Mouse (Mus musculus) testis, postnatal 14 days (tissue): ENCODE results near the gene Spg7.
A peak's percentile ranks its signal among the peaks of the same experiment; 100 is the strongest.
"Not testable (repeated sequence)": the region's sequence is repeated elsewhere in the genome, so short reads cannot be mapped to it uniquely, and the experiment has no call there.

Source experiments
- DNase-seq: peaks from one replicate; pipeline ENCODE4 v3.0.0; 2021; ENCODE audit warnings: low spot score

Spg7 gene

GRCm38 (mm10) chr8:123062721-123063120, at the start of gene Spg7:
Gene Spg7 (plus strand): TSS chr8:123062942.
- no peak for DNase-seq

- no peak for DNase-seq
Observed at GRCm38 (mm10) chr8:123014429-123014828, 48.3 kb upstream of the Spg7 start.

GRCm38 (mm10) chr8:123015074-123015473, 47.7 kb upstream of the Spg7 start:
- DNase-seq: no peak

- no peak for DNase-seq
Observed at GRCm38 (mm10) chr8:123017143-123017542, 45.6 kb upstream of the Spg7 start.

GRCm38 (mm10) chr8:123018484-123019164, 44.1 kb upstream of the Spg7 start:
- DNase-seq: no peak

- DNase-seq: no peak
Observed at GRCm38 (mm10) chr8:123020084-123020483, 42.7 kb upstream of the Spg7 start.

GRCm38 (mm10) chr8:123020859-123021258, 41.9 kb upstream of the Spg7 start:
- DNase-seq: no peak

GRCm38 (mm10) chr8:123021259-123021658, 41.5 kb upstream of the Spg7 start:
- peak; percentile 71 for DNase-seq

- DNase-seq: no peak
Observed at GRCm38 (mm10) chr8:123022727-123023126, 40.0 kb upstream of the Spg7 start.

- no peak for DNase-seq
Observed at GRCm38 (mm10) chr8:123024226-123024625, 38.5 kb upstream of the Spg7 start.

GRCm38 (mm10) chr8:123025951-123026351, 36.8 kb upstream of the Spg7 start:
- no peak for DNase-seq

GRCm38 (mm10) chr8:123027786-123028185, 35.0 kb upstream of the Spg7 start:
- DNase-seq: no peak

- not testable (repeated sequence) for DNase-seq
Observed at GRCm38 (mm10) chr8:123030091-123030490, 32.7 kb upstream of the Spg7 start.

- DNase-seq: no peak
Observed at GRCm38 (mm10) chr8:123031321-123031978, 31.3 kb upstream of the Spg7 start.

GRCm38 (mm10) chr8:123032730-123033129, 30.0 kb upstream of the Spg7 start:
- no peak for DNase-seq

- DNase-seq: no peak
Observed at GRCm38 (mm10) chr8:123033431-123033830, 29.3 kb upstream of the Spg7 start.

GRCm38 (mm10) chr8:123034171-123034570, 28.6 kb upstream of the Spg7 start:
- DNase-seq: no peak

GRCm38 (mm10) chr8:123036956-123037355, 25.8 kb upstream of the Spg7 start:
- DNase-seq: no peak

- no peak for DNase-seq
Observed at GRCm38 (mm10) chr8:123037487-123037886, 25.3 kb upstream of the Spg7 start.

GRCm38 (mm10) chr8:123038351-123038750, 24.4 kb upstream of the Spg7 start:
- DNase-seq: no peak

GRCm38 (mm10) chr8:123039376-123040109, 23.2 kb upstream of the Spg7 start:
- DNase-seq: no peak

GRCm38 (mm10) chr8:123040110-123040650, 22.6 kb upstream of the Spg7 start:
- DNase-seq: no peak
